Mouse (Mus musculus): ENCODE measurements at regions not wholly inside any gene's neighbourhood (a gene's known extent, or its start where the extent isn't known, plus 50 kb on each side); places are given as distances from the start of the nearest gene placed in this dataset.

GRCm38 (mm10) chr15:51558215-51558614 is 2326.5 kb upstream of the Gm7489 start:
- TF ChIP-seq CTCF (IDR thresholded peaks at IDR 0.05; ENCODE audit: insufficient read depth, low read length) (no peak), POLR2A (IDR thresholded peaks at IDR 0.05; ENCODE audit: borderline replicate concordance, extremely low read depth, low read depth, low read length) (no peak)

Measured in lung, adult 2 months (tissue).